Comparison of ENCODE assay signal across 32 mouse cellular contexts in the genomic region with DNA sequence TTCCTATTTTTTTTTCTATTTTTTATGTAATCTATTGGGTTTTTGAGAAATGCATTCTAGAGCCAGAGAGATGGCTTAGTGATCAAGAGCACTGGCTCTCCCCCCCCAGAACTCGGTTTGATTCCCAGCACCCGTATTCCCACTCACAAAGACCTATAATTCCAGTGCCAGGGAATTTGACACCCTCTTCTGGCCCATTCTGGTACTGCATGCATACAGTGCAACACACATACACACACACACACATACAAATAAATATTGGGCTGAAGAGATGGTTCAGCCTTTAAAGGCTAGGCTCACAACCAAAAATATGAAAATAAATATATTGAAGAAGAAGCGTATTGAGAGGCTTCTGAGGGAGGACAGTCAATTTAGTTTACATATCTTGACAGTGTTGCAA.
DNase-seq lines count a peak whose midpoint lies in the region; ATAC-seq and TF ChIP-seq lines count a peak whose summit lies in the region.
"Had no signal": no experiment of that assay in that cellular context is flagged by ENCODE, and none has a peak within 500 bp of the region (broad histone marks: within the 10 kb centered on the region; RNA-seq: fewer than 3 reads in every experiment).

No protein-coding gene starts in this region.

- H3K4me2 ChIP-seq in hindbrain, postnatal 0 days (ENCODE audit: low read depth, low read length), result no peak overlapping the region
- H3K4me2 ChIP-seq in hindbrain, embryonic 13.5 days, result no peak overlapping the region
- H3K4me2 ChIP-seq in liver, postnatal 0 days (ENCODE audit: low read depth, low read length), result no peak overlapping the region
- no peak overlapping the region for H3K4me2 ChIP-seq in kidney, embryonic 16.5 days (replicated peaks; ENCODE audit: low read depth, low read length)
- H3K4me2 ChIP-seq: embryonic facial prominence, embryonic 15.5 days; forebrain, embryonic 13.5 days; heart, embryonic 13.5 days; neural tube, embryonic 12.5 days had no signal

- WGBS in hindbrain, postnatal 0 days, result 95% methylated on average over 3 of the region's 3 CpGs
- WGBS in hindbrain, embryonic 13.5 days, result 90% methylated on average over 3 of the region's 3 CpGs
- WGBS in liver, postnatal 0 days (ENCODE audit: insufficient replicate concordance), result 86% methylated on average over 3 of the region's 3 CpGs
- 93% methylated on average over 3 of the region's 3 CpGs for WGBS in midbrain, embryonic 10.5 days
- WGBS in kidney, embryonic 16.5 days, result 92% methylated on average over 3 of the region's 3 CpGs

- H3K79me2 ChIP-seq in MEL (ENCODE audit: control insufficient read depth, insufficient read depth, low read length, poor library complexity), result no peaks in the 10 kb centered on the region

- no peak for DNase-seq in hindbrain, postnatal 0 days (ENCODE audit: low spot score)
- no peak for DNase-seq in liver, postnatal 0 days
- DNase-seq in liver (no peak), MEL (ENCODE audit: low read depth, low spot score) (no peak), ZHBTc4 (ENCODE audit: low read depth, low spot score) (peak; percentile 44)
- DNase-seq in midbrain, embryonic 10.5 days (ENCODE audit: low spot score), result no peak
- DNase-seq: adrenal gland, adult 2 months; adrenal gland, postnatal 36 days; B cell, adult 2 months; cerebellum, adult 2 months; cerebellum, postnatal 14 days; gastrocnemius, postnatal 36 days; heart, adult 18-20 months; heart, postnatal 14 days; kidney, adult 8-10 months; kidney, postnatal 25 days; layer of hippocampus, postnatal 36 days; lung, adult 18-20 months; lung, postnatal 14 days; right cerebral cortex, postnatal 4 days had no signal

- no peaks in the 10 kb centered on the region for H3K27me3 ChIP-seq in hindbrain, postnatal 0 days (ENCODE audit: insufficient read depth, low read length)
- H3K27me3 ChIP-seq in hindbrain, embryonic 13.5 days, result no peaks in the 10 kb centered on the region
- no peaks in the 10 kb centered on the region for H3K27me3 ChIP-seq in liver, postnatal 0 days (ENCODE audit: insufficient read depth, low read length)
- peaks cover 0 to 2% of the 10 kb centered on the region in 2 experiments; a peak in 2 of 4 replicates for H3K27me3 ChIP-seq in MEL (ENCODE audit: control insufficient read depth in 1 of 2, insufficient read depth in 2 of 2, low read length in 2 of 2)
- H3K27me3 ChIP-seq in midbrain, embryonic 10.5 days (ENCODE audit: low read depth, poor library complexity, severe bottlenecking), result no peaks in the 10 kb centered on the region
- no peaks in the 10 kb centered on the region for H3K27me3 ChIP-seq in kidney, embryonic 16.5 days (ENCODE audit: insufficient read depth, low read length)
- H3K27me3 ChIP-seq: embryonic facial prominence, embryonic 15.5 days; forebrain, embryonic 13.5 days; neural tube, embryonic 12.5 days had no signal

- H3K36me3 ChIP-seq in hindbrain, postnatal 0 days (ENCODE audit: insufficient read depth, low read length), result no peaks in the 10 kb centered on the region
- no peaks in the 10 kb centered on the region for H3K36me3 ChIP-seq in hindbrain, embryonic 13.5 days
- no peaks in the 10 kb centered on the region for H3K36me3 ChIP-seq in liver, postnatal 0 days (replicated peaks; ENCODE audit: insufficient read depth, low read length)
- H3K36me3 ChIP-seq in MEL (ENCODE audit: control insufficient read depth in 1 of 2, insufficient read depth in 2 of 2, low read length in 2 of 2), result no peaks in the 10 kb centered on the region
- no peaks in the 10 kb centered on the region for H3K36me3 ChIP-seq in midbrain, embryonic 10.5 days
- no peaks in the 10 kb centered on the region for H3K36me3 ChIP-seq in kidney, embryonic 16.5 days (ENCODE audit: insufficient read depth, low read length)
- H3K36me3 ChIP-seq: embryonic facial prominence, embryonic 10.5 days; embryonic facial prominence, embryonic 15.5 days; G1E; heart, embryonic 13.5 days; neural tube, embryonic 12.5 days had no signal

- no peaks in the 10 kb centered on the region for H3K9me3 ChIP-seq in hindbrain, postnatal 0 days (ENCODE audit: low read length)
- peaks cover 3% of the 10 kb centered on the region; the same call in 1 of the 2 replicates for H3K9me3 ChIP-seq in hindbrain, embryonic 13.5 days
- H3K9me3 ChIP-seq in liver, postnatal 0 days (ENCODE audit: low read length), result no peaks in the 10 kb centered on the region
- H3K9me3 ChIP-seq in MEL (replicated peaks; ENCODE audit: insufficient read depth, low read length), result no peaks in the 10 kb centered on the region
- H3K9me3 ChIP-seq in midbrain, embryonic 10.5 days (replicated peaks), result no peaks in the 10 kb centered on the region
- 0 out of 2 replicates have a peak, but pooled peaks cover 4% of the 10 kb centered on the region for H3K9me3 ChIP-seq in kidney, embryonic 16.5 days (ENCODE audit: low read length)
- H3K9me3 ChIP-seq: embryonic facial prominence, embryonic 10.5 days; embryonic facial prominence, embryonic 15.5 days; G1E; heart, embryonic 13.5 days; neural tube, embryonic 12.5 days had no signal

- TF ChIP-seq RAD21 in MEL (IDR thresholded peaks at IDR 0.05; ENCODE audit: low read depth, low read length), result no peak

- H3K4me1 ChIP-seq in hindbrain, postnatal 0 days (ENCODE audit: insufficient read depth, low read length), result no peaks in the 10 kb centered on the region
- H3K4me1 ChIP-seq in hindbrain, embryonic 13.5 days (replicated peaks), result peaks cover 5% of the 10 kb centered on the region; the same call in 1 of the 2 replicates
- H3K4me1 ChIP-seq in liver, postnatal 0 days (ENCODE audit: insufficient read depth), result no peaks in the 10 kb centered on the region
- no peaks in the 10 kb centered on the region for H3K4me1 ChIP-seq in MEL (ENCODE audit: control insufficient read depth in 1 of 2, insufficient read depth in 2 of 2, low read length in 2 of 2)
- H3K4me1 ChIP-seq in midbrain, embryonic 10.5 days, result peaks cover 5% of the 10 kb centered on the region; the same call in 1 of the 2 replicates
- H3K4me1 ChIP-seq in kidney, embryonic 16.5 days (ENCODE audit: insufficient read depth, low read length), result no peaks in the 10 kb centered on the region
- H3K4me1 ChIP-seq: embryonic facial prominence, embryonic 15.5 days; forebrain, embryonic 13.5 days; neural tube, embryonic 12.5 days had no signal

- TF ChIP-seq POLR2A in MEL (IDR thresholded peaks at IDR 0.05; ENCODE audit: control insufficient read depth in 1 of 2, insufficient read depth in 1 of 2, low read depth in 1 of 2, low read length in 2 of 2, poor library complexity in 1 of 2), result no peak

- no peak overlapping the region for H3K9ac ChIP-seq in hindbrain, postnatal 0 days (replicated peaks; ENCODE audit: low read length)
- no peak overlapping the region for H3K9ac ChIP-seq in hindbrain, embryonic 13.5 days
- no peak overlapping the region for H3K9ac ChIP-seq in liver, postnatal 0 days (replicated peaks)
- H3K9ac ChIP-seq in MEL (ENCODE audit: control insufficient read depth, low read depth, low read length, poor library complexity, severe bottlenecking), result no peak overlapping the region
- H3K9ac ChIP-seq in kidney, embryonic 16.5 days (replicated peaks; ENCODE audit: low read length), result no peak overlapping the region
- H3K9ac ChIP-seq: embryonic facial prominence, embryonic 15.5 days; forebrain, embryonic 13.5 days; heart, embryonic 13.5 days; neural tube, embryonic 12.5 days had no signal

- ATAC-seq in hindbrain, postnatal 0 days, result no peak
- no peak for ATAC-seq in hindbrain, embryonic 13.5 days (ENCODE audit: low FRiP score)
- no peak for ATAC-seq in liver, postnatal 0 days
- no peak for ATAC-seq in kidney, embryonic 16.5 days (ENCODE audit: low FRiP score, low TSS enrichment)
- ATAC-seq: activated CD4-positive, CD25-positive, alpha-beta regulatory T cell, adult 4 months; forebrain, embryonic 13.5 days; intestine, embryonic 16.5 days; midbrain, embryonic 16.5 days had no signal

- no peak for TF ChIP-seq EP300 in liver, postnatal 0 days (IDR thresholded peaks at IDR 0.05; ENCODE audit: low read depth)
- TF ChIP-seq EP300 in MEL (IDR thresholded peaks at IDR 0.05; ENCODE audit: low read depth in 1 of 2, low read length in 2 of 2), result no peak

- no peak overlapping the region for H3K27ac ChIP-seq in hindbrain, postnatal 0 days
- H3K27ac ChIP-seq in hindbrain, embryonic 13.5 days, result no peak overlapping the region
- H3K27ac ChIP-seq in liver, postnatal 0 days (ENCODE audit: low read depth), result no peak overlapping the region
- H3K27ac ChIP-seq in MEL (ENCODE audit: control insufficient read depth, low read depth, low read length), result no peak overlapping the region
- H3K27ac ChIP-seq in midbrain, embryonic 10.5 days (replicated peaks), result no peak overlapping the region
- H3K27ac ChIP-seq in kidney, embryonic 16.5 days (ENCODE audit: low read length), result no peak overlapping the region
- H3K27ac ChIP-seq: embryonic facial prominence, embryonic 10.5 days; embryonic facial prominence, embryonic 15.5 days; forebrain, embryonic 13.5 days; heart, embryonic 13.5 days; neural tube, embryonic 12.5 days had no signal

- TF ChIP-seq CTCF in hindbrain, postnatal 0 days (IDR thresholded peaks at IDR 0.05; ENCODE audit: low read depth), result peak; percentile 49
- peak; percentile 17; the same call in 1 of the 2 replicates for TF ChIP-seq CTCF in liver, postnatal 0 days (IDR thresholded peaks at IDR 0.05; ENCODE audit: low read depth)
- peak in 2 of 3 experiments; percentile 14 to 34; a peak in 2 of 6 replicates for TF ChIP-seq CTCF in MEL (IDR thresholded peaks at IDR 0.05 in 2 of 3, conservative IDR thresholded peaks at IDR 0.05 in 1 of 3; ENCODE audit: control insufficient read depth in 1 of 3, insufficient read depth in 1 of 3, low read depth in 2 of 3, low read length in 3 of 3, poor library complexity in 1 of 3, severe bottlenecking in 1 of 3)

- no peak overlapping the region for H3K4me3 ChIP-seq in hindbrain, postnatal 0 days (ENCODE audit: low read length)
- no peak overlapping the region for H3K4me3 ChIP-seq in hindbrain, embryonic 13.5 days
- no peak overlapping the region for H3K4me3 ChIP-seq in liver, postnatal 0 days (ENCODE audit: low read depth, low read length)
- no peak overlapping the region for H3K4me3 ChIP-seq in MEL (ENCODE audit: control insufficient read depth in 1 of 2, insufficient read depth in 1 of 2, low read depth in 2 of 2, low read length in 2 of 2)
- no peak overlapping the region for H3K4me3 ChIP-seq in midbrain, embryonic 10.5 days
- H3K4me3 ChIP-seq in kidney, embryonic 16.5 days (ENCODE audit: low read length), result no peak overlapping the region
- H3K4me3 ChIP-seq: embryonic facial prominence, embryonic 10.5 days; embryonic facial prominence, embryonic 15.5 days; forebrain, embryonic 13.5 days; heart, embryonic 13.5 days; myocyte; neural tube, embryonic 12.5 days had no signal

TF ChIP-seq in MEL, 35 proteins besides CTCF, POLR2A, EP300 and RAD21 (continues in another document):
- TF ChIP-seq NELFE (IDR thresholded peaks at IDR 0.05; ENCODE audit: low read depth, low read length) (no peak), E2F4 (IDR thresholded peaks at IDR 0.05; ENCODE audit: borderline replicate concordance, low read depth, low read length) (no peak), JUND (IDR thresholded peaks at IDR 0.05; ENCODE audit: low read depth, low read length) (no peak), SMC3 (IDR thresholded peaks at IDR 0.05; ENCODE audit: low read depth, low read length) (no peak), POLR2AphosphoS2 (IDR thresholded peaks at IDR 0.05; ENCODE audit: low read length) (no peak), KAT2A (conservative IDR thresholded peaks at IDR 0.05; ENCODE audit: low read depth, low read length) (no peak), MYC (IDR thresholded peaks at IDR 0.05; ENCODE audit: low read depth, low read length) (no peak)
